Mouse (Mus musculus) forebrain, embryonic 14.5 days (tissue): ENCODE measurements around the gene Taf3. TPM values are rescaled to one million over a fixed set of nuclear protein-coding genes. Genes with fewer than 3 reads are reported as not detected.

Source experiments
- ATAC-seq: fragments of 200-750 bp; cut with Nextera tagmentation; 2 replicates; pipeline ENCODE4 v1.8.0; 2017; ENCODE audit warnings: mild to moderate bottlenecking, moderate library complexity
- DNase-seq: peaks from one replicate; pipeline ENCODE4 v3.0.0-alpha.2; 2015; ENCODE audit warnings: low spot score
- H3K27ac ChIP-seq: fragments of 300-500 bp; sonication (generic); 2 replicates; pipeline ENCODE4 v1.5.1; 2014; ENCODE audit warnings: low read depth, mild to moderate bottlenecking, control low read depth, low read length, moderate library complexity
- H3K27me3 ChIP-seq: fragments of 300-500 bp; sonication (generic); replicated peaks from 2 replicates; pipeline ENCODE4 v1.6.1; 2014; ENCODE audit warnings: low read length, control low read depth, mixed read lengths; ENCODE audit not compliant: control insufficient read depth, insufficient read depth
- H3K36me3 ChIP-seq: fragments of 300-500 bp; sonication (generic); 2 replicates; pipeline ENCODE4 v1.6.1; 2014; ENCODE audit warnings: low read length, control low read depth; ENCODE audit not compliant: control insufficient read depth, insufficient read depth
- H3K4me1 ChIP-seq: fragments of 300-500 bp; sonication (generic); 2 replicates; pipeline ENCODE4 v1.6.1; 2014; ENCODE audit warnings: antibody characterized with exemption, low read length, control low read depth; ENCODE audit not compliant: control insufficient read depth, insufficient read depth
- H3K4me2 ChIP-seq: fragments of 300-500 bp; sonication (generic); 2 replicates; pipeline ENCODE4 v1.6.1; 2014; ENCODE audit warnings: mild to moderate bottlenecking, control low read depth, low read length
- H3K4me3 ChIP-seq: fragments of 300-500 bp; sonication (generic); 2 replicates; pipeline ENCODE4 v1.5.1; 2014; ENCODE audit warnings: low read depth, low read length, control low read depth
- H3K9ac ChIP-seq: fragments of 300-500 bp; sonication (generic); 2 replicates; pipeline ENCODE4 v1.6.1; 2014; ENCODE audit warnings: mild to moderate bottlenecking, low read length, control low read depth, moderate library complexity
- H3K9me3 ChIP-seq: fragments of 300-500 bp; sonication (generic); replicated peaks from 2 replicates; pipeline ENCODE4 v1.6.1; 2016; ENCODE audit warnings: low read length, control low read depth, mixed read lengths; ENCODE audit not compliant: control insufficient read depth
- WGBS: fragments of 180-500 bp; shearing (Covaris S2); extraction: QIAGEN DNeasy Blood & Tissue Kit; methylation state at CpG from one replicate; pipeline ENCODE4 v1.1.7; 2014; 5-methylcytosine and 5-hydroxymethylcytosine counted together
- polyA plus RNA-seq: library from polyadenylated mRNA; unstranded; fragments of >200 nt; fragmentation: Nextera tagmentation; extraction: Ambion mirVana; gene quantifications from 2 replicates; pipeline ENCODE4 v1.2.1, GENCODE M21; 2014

Gene Taf3
- polyA plus RNA-seq, 1 experiment from 2014 or later: 10.9 TPM

- 0 out of 2 replicates have a peak, but pooled peaks cover 8% of the 10 kb centered on the region for H3K36me3 ChIP-seq
- H3K4me2 ChIP-seq: no peak overlapping the region
- 75% methylated on average over 2 of the region's 2 CpGs for WGBS
- DNase-seq: no peak
- ATAC-seq: no peak
- no peak overlapping the region for H3K4me3 ChIP-seq
- H3K27me3 ChIP-seq: no peaks in the 10 kb centered on the region
- H3K9ac ChIP-seq: no peak overlapping the region
- H3K27ac ChIP-seq: no peak overlapping the region
- H3K4me1 ChIP-seq: no peaks in the 10 kb centered on the region
- no peaks in the 10 kb centered on the region for H3K9me3 ChIP-seq
Observed at GRCm38 (mm10) chr2:9956546-9956945, 91.8 kb downstream of the Taf3 start.

DNA sequence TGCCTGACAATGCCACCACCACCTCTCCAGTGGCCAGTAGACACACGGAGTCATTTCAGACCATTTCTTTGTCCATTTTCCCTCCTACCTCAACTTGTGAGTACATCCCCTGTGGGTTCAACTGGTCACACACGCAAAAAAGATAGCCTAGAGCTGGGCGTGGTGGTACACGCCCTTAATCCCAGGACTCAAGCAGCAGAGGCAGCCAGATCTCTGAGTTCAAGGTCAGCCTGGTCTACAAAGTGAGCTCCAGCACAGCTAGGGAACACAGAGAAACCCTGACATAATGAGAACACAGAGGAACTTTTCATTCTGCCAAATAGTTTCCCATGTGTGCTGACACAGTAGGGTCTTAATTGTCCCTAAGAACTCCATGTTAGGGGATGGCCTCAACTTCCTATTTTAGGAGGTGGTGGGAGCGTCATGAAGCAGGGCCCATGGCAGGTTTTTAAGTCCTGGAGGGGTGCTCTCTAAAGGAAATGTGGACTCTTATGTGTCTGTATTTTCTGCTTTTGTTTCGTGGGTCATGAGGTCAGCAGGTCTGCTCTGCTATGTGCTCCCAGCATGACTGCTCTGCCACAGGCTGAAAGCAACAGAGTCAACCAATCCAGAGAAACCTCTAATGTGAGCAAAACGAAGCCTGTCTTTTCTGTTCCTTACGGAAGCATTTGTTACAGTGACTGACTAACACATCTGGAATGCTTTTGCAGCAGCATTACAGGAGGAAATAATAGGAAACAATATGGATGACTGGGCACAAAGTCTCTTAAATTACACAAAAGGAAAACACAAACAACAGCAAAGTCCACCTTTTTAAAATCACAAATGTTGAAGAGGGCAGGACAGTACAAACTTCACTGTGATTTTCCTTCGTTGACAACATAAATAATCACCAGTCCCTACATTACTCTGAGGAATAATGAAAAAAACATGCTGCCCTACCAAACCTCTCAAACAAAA lies 92.5 kb downstream of the Taf3 start:
- no peak overlapping the region for H3K4me2 ChIP-seq
- 0 out of 2 replicates have a peak, but pooled peaks cover 8% of the 10 kb centered on the region for H3K36me3 ChIP-seq
- DNase-seq (no peak), ATAC-seq (no peak)
- no peak overlapping the region for H3K4me3 ChIP-seq
- no peaks in the 10 kb centered on the region for H3K27me3 ChIP-seq
- H3K9me3 ChIP-seq: no peaks in the 10 kb centered on the region
- H3K9ac ChIP-seq: no peak overlapping the region
- no peak overlapping the region for H3K27ac ChIP-seq
- no peaks in the 10 kb centered on the region for H3K4me1 ChIP-seq
- WGBS: 53% methylated on average over 9 of the region's 9 CpGs

- ATAC-seq: no peak
- Histone ChIP-seq H3K4me3 (no peak overlapping the region), H3K9me3 (no peaks in the 10 kb centered on the region), H3K27me3 (no peaks in the 10 kb centered on the region), H3K9ac (no peak overlapping the region), H3K4me1 (no peaks in the 10 kb centered on the region), H3K4me2 (no peak overlapping the region), H3K36me3 (0 out of 2 replicates have a peak, but pooled peaks cover under 1% of the 10 kb centered on the region), H3K27ac (no peak overlapping the region)
- DNase-seq: no peak
- 88% methylated on average over 3 of the region's 3 CpGs for WGBS
Observed at GRCm38 (mm10) chr2:9946739-9947138, 101.7 kb downstream of the Taf3 start.

DNA sequence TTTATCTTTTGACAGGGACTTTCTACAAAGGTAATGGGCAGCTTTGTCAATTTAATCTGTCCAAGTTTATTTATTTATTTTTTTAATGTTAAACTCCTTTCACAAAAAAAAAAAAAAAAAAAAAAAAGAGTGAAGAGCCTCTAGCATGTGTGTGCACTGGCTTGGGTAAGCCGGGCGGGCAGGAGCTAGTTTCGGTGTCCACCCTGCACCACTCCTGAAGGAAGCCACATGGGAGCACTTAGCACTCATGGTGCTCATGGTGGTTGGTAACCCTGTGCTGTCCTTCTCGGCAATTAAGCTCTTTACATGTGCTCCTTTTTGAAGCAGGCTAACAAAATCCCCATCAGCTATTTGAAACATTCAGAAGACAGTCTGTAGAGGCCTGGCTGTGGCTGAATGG lies 102.8 kb downstream of the Taf3 start:
- H3K9ac ChIP-seq: no peak overlapping the region
- no peak overlapping the region for H3K27ac ChIP-seq
- no peaks in the 10 kb centered on the region for H3K4me1 ChIP-seq
- no peaks in the 10 kb centered on the region for H3K9me3 ChIP-seq
- WGBS: 87% methylated on average over 4 of the region's 4 CpGs
- no peak overlapping the region for H3K4me3 ChIP-seq
- H3K4me2 ChIP-seq: no peak overlapping the region
- no peaks in the 10 kb centered on the region for H3K36me3 ChIP-seq
- ATAC-seq (no peak), DNase-seq (no peak)
- no peaks in the 10 kb centered on the region for H3K27me3 ChIP-seq

DNA sequence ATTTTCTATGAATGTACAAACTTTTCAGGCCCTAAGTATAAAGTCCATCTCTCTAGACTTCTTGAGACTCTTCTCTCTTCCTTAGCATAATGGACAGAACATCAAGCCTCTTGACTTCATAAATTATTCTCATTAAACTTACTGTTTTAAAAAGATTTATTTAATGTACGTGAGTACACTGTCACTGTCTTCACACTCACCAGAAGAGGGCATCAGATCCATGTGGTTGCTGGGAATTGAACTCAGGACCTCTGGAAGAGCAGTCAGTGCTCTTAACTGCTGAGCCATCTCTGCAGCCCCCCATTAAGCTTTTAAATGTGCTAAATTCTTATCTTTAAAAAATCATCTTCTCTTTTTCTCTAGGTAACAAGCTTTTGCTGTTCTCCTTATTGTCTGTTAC lies 105.4 kb downstream of the Taf3 start:
- no peak overlapping the region for H3K4me2 ChIP-seq
- no peaks in the 10 kb centered on the region for H3K27me3 ChIP-seq
- WGBS: 82% methylated on average over 1 of the region's 1 CpGs
- no peak for ATAC-seq
- H3K36me3 ChIP-seq: 0 out of 2 replicates have a peak, but pooled peaks cover 4% of the 10 kb centered on the region
- H3K27ac ChIP-seq: no peak overlapping the region
- DNase-seq: no peak
- no peaks in the 10 kb centered on the region for H3K4me1 ChIP-seq
- H3K9ac ChIP-seq: no peak overlapping the region
- H3K4me3 ChIP-seq: no peak overlapping the region
- no peaks in the 10 kb centered on the region for H3K9me3 ChIP-seq

- Histone ChIP-seq H3K4me1 (no peaks in the 10 kb centered on the region), H3K36me3 (0 out of 2 replicates have a peak, but pooled peaks cover 4% of the 10 kb centered on the region), H3K9me3 (no peaks in the 10 kb centered on the region), H3K4me3 (no peak overlapping the region), H3K4me2 (no peak overlapping the region), H3K9ac (no peak overlapping the region), H3K27ac (no peak overlapping the region), H3K27me3 (no peaks in the 10 kb centered on the region)
- 91% methylated on average over 4 of the region's 4 CpGs for WGBS
- DNase-seq (no peak), ATAC-seq (no peak)
Observed at GRCm38 (mm10) chr2:9939250-9939649, 109.1 kb downstream of the Taf3 start.

DNA sequence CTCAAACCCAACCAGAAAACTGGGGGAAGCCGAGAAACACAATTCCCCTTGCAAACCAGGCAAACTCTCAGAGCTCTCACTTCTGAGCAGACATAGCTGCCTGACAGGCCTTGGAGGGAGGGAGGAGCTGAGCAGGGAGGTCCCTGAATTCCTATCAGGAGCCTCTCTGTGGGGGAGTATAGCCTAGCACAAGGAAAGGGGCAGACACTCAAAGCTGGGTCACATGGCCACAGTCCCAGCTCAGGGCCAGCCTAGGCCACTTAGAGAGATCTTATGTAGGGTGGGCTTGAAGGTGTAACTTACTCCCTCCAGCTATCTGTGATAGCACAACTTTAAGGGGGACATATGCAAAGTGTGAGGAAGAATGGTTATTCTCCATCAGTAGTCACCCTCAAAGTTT lies 112.4 kb downstream of the Taf3 start:
- 20% methylated on average over 1 of the region's 1 CpGs for WGBS
- Histone ChIP-seq H3K4me2 (no peak overlapping the region), H3K36me3 (0 out of 2 replicates have a peak, but pooled peaks cover 4% of the 10 kb centered on the region), H3K9me3 (no peaks in the 10 kb centered on the region), H3K27me3 (no peaks in the 10 kb centered on the region), H3K4me3 (no peak overlapping the region), H3K27ac (no peak overlapping the region), H3K4me1 (no peaks in the 10 kb centered on the region), H3K9ac (no peak overlapping the region)
- ATAC-seq: no peak
- no peak for DNase-seq

GRCm38 (mm10) chr2:9926905-9927283 lies 121.5 kb downstream of the Taf3 start:
- H3K27ac ChIP-seq: no peak overlapping the region; the same call in 1 of the 2 replicates
- ATAC-seq (no peak), DNase-seq (no peak)
- peaks cover 11% of the 10 kb centered on the region for H3K4me1 ChIP-seq
- no peaks in the 10 kb centered on the region for H3K36me3 ChIP-seq
- no peak overlapping the region for H3K9ac ChIP-seq
- no peak overlapping the region for H3K4me2 ChIP-seq
- no peaks in the 10 kb centered on the region for H3K27me3 ChIP-seq
- H3K9me3 ChIP-seq: no peaks in the 10 kb centered on the region
- H3K4me3 ChIP-seq: no peak overlapping the region
- 60% methylated on average over 4 of the region's 4 CpGs for WGBS
